Mouse (Mus musculus) forebrain, embryonic 13.5 days (tissue): ENCODE data around the gene Sept5. TPM values are rescaled to one million over a fixed set of nuclear protein-coding genes. Genes with fewer than 3 reads are reported as not detected.

Source experiments
- ATAC-seq: fragments of 200-750 bp; cut with Nextera tagmentation; 2 replicates; pipeline ENCODE4 v1.8.0; 2017
- H3K27ac ChIP-seq: fragments of 300-500 bp; sonication (generic); 2 replicates; pipeline ENCODE4 v1.5.1; 2015; ENCODE audit warnings: inconsistent platforms, mild to moderate bottlenecking, moderate library complexity
- H3K27me3 ChIP-seq: fragments of 300-500 bp; sonication (generic); 2 replicates; pipeline ENCODE4 v1.6.1; 2015; ENCODE audit warnings: mild to moderate bottlenecking, inconsistent platforms
- H3K36me3 ChIP-seq: fragments of 300-500 bp; sonication (generic); 2 replicates; pipeline ENCODE4 v1.6.1; 2015; ENCODE audit warnings: mild to moderate bottlenecking, inconsistent platforms; ENCODE audit not compliant: poor library complexity, severe bottlenecking
- H3K4me1 ChIP-seq: fragments of 300-500 bp; sonication (generic); 2 replicates; pipeline ENCODE4 v1.6.1; 2015; ENCODE audit warnings: inconsistent platforms
- H3K4me2 ChIP-seq: fragments of 300-500 bp; sonication (generic); 2 replicates; pipeline ENCODE4 v1.6.1; 2015; ENCODE audit warnings: inconsistent platforms, mild to moderate bottlenecking, moderate library complexity
- H3K4me3 ChIP-seq: fragments of 300-500 bp; sonication (generic); 2 replicates; pipeline ENCODE4 v1.5.1; 2015; ENCODE audit warnings: mild to moderate bottlenecking, inconsistent platforms
- H3K9ac ChIP-seq: fragments of 300-500 bp; sonication (generic); 2 replicates; pipeline ENCODE4 v1.6.1; 2015; ENCODE audit warnings: mild to moderate bottlenecking, inconsistent platforms
- H3K9me3 ChIP-seq: fragments of 300-500 bp; sonication (generic); replicated peaks from 2 replicates; pipeline ENCODE4 v1.6.1; 2016; ENCODE audit warnings: inconsistent platforms
- WGBS: fragments of 180-500 bp; shearing (Covaris S2); methylation state at CpG from one replicate; pipeline ENCODE4 v1.1.7; 2015; 5-methylcytosine and 5-hydroxymethylcytosine counted together
- polyA plus RNA-seq: library from polyadenylated mRNA; unstranded; fragments of >200 nt; fragmentation: Nextera tagmentation; extraction: Ambion mirVana; gene quantifications from 2 replicates; pipeline ENCODE4 v1.2.1, GENCODE M21; 2015

The Sept5 gene
- polyA plus RNA-seq, 1 experiment from 2014 or later, result 115 TPM

DNA sequence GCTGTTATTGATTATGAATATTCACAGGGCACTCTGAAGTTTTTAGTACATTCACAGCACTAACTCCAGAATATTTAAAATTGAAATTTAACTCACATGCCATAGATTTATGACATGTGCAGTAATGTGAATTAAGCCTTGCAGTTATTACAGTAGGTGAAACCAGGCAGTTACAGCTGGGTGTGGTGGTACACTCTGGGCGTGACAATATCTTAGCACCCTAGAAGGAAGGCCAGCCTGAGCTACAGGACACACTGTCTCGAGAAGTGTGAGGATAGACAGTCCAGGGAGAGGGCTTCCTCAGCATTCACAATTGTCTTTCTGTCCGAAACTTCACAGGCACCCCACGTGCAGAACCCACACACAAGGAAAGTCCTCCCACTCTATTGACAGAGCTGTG lies 14.7 kb upstream of the Sept5 start:
- Histone ChIP-seq H3K36me3 (no peaks in the 10 kb centered on the region), H3K4me2 (no peak overlapping the region), H3K4me3 (no peak overlapping the region), H3K9me3 (no peaks in the 10 kb centered on the region; the same call in 1 of the 2 replicates), H3K27ac (no peak overlapping the region), H3K27me3 (no peaks in the 10 kb centered on the region), H3K9ac (no peak overlapping the region), H3K4me1 (no peaks in the 10 kb centered on the region)
- ATAC-seq, result no peak
- WGBS, result 68% methylated on average over 4 of the region's 4 CpGs

DNA sequence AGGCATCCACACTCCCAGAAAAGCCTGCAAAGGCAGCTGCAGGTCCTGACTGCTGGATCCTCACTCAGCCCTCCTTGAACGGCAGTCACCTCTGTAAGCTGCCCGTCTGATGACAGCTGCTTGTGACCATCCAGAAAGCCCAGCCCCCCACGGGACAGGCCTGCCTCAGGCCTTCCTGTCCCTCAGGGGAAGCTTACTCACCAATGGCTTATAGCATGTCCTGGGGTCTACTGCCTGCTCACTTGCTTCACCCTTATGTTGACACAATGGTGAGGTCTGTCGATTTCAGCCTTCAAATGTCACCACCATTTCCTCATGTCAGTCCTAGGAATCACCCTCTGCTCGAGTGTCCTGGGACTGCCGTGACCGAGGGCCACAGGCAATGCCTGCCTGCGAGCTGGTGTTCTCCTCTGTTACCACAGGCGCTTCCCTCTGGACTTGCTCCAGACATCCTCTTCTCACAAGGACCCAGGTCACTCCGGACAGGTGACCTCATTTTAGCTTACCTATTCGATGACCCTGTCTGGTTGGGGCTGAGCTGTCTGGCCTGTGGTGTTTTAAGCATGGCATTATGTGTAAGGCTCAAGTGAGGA lies 13.7 kb upstream of the Sept5 start:
- Histone ChIP-seq H3K4me3 (no peak overlapping the region), H3K9ac (no peak overlapping the region), H3K36me3 (no peaks in the 10 kb centered on the region), H3K4me2 (no peak overlapping the region), H3K27ac (no peak overlapping the region), H3K27me3 (no peaks in the 10 kb centered on the region), H3K4me1 (no peaks in the 10 kb centered on the region), H3K9me3 (no peaks in the 10 kb centered on the region; the same call in 1 of the 2 replicates)
- 82% methylated on average over 11 of the region's 11 CpGs for WGBS
- ATAC-seq, result no peak

DNA sequence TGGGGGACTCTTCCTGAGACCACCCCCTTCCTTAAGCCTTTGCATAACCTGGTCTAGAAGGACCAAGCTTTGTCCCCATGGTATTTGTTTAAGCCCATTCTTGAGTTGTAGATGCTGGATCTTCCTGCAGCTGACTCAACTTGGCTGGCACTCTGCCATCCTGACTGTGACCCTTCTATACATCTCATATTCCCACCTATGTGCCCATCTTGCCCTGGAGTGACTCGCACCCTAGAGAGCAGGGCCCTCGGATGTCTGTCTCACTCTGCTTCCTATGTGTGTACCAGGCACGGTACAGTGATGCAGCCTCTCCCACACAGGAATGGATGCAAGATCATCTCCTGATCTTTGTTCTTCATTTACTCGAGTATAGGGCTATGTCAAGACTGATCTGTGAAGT lies 13.1 kb upstream of the Sept5 start:
- Histone ChIP-seq H3K9me3 (no peaks in the 10 kb centered on the region), H3K27ac (no peak overlapping the region), H3K27me3 (no peaks in the 10 kb centered on the region), H3K4me2 (no peak overlapping the region), H3K36me3 (no peaks in the 10 kb centered on the region), H3K4me1 (no peaks in the 10 kb centered on the region), H3K9ac (no peak overlapping the region), H3K4me3 (no peak overlapping the region)
- 84% methylated on average over 4 of the region's 4 CpGs for WGBS
- ATAC-seq, result no peak

DNA sequence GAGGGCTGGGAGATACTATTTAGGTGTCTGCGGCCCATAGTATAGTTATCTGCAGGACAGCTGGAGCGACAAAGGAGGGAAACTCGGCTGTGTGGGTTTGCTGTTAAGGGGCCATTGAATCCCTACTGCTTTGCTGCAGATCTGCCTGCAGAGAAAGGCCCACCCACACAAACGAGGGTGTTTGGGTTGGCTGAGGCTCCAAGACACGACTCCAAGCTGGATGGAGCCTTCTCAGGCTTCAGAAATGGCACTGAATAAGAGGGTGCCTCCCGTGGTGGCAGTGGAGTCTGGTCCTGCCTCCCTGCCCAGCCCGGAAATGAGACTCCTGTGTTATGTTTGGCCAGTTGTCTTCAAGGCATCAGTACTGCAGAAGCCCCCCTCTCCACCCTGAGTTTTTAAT lies 12.5 kb upstream of the Sept5 start:
- Histone ChIP-seq H3K27me3 (no peaks in the 10 kb centered on the region), H3K4me3 (no peak overlapping the region), H3K9me3 (no peaks in the 10 kb centered on the region), H3K27ac (no peak overlapping the region), H3K4me2 (no peak overlapping the region), H3K9ac (no peak overlapping the region), H3K36me3 (no peaks in the 10 kb centered on the region), H3K4me1 (no peaks in the 10 kb centered on the region)
- no peak for ATAC-seq
- 69% methylated on average over 7 of the region's 7 CpGs for WGBS

DNA sequence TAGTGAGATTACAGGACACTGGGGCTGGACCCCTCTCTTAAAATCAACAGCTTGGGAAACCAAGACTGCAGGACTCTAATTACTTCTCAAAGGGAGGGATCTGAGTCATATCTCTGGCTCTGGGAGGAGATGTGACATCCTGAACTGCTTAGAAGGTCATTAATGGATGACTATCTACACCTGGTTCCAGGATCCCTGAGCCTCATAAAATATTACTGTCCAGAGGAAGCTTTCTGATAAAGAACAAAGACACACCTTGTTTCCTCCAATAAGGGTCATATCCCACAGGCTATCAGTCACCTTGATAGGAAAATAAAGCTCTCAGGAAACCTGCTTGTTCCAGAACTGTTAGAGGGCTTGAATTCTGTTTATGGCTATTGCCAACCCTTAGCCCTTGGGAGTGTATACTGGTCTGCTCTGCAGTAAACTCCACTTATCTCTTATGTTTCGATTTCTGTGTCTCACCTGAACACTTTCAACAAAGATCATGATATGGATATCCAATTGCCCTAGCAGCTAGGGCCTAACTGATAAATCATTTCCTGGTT lies 9.7 kb upstream of the Sept5 start:
- Histone ChIP-seq H3K27ac (no peak overlapping the region), H3K27me3 (no peaks in the 10 kb centered on the region), H3K9ac (no peak overlapping the region), H3K4me2 (no peak overlapping the region), H3K36me3 (no peaks in the 10 kb centered on the region), H3K4me3 (no peak overlapping the region), H3K4me1 (no peaks in the 10 kb centered on the region), H3K9me3 (0 out of 2 replicates have a peak, but pooled peaks cover 3% of the 10 kb centered on the region)
- no peak for ATAC-seq
- 78% methylated on average over 1 of the region's 1 CpGs for WGBS

DNA sequence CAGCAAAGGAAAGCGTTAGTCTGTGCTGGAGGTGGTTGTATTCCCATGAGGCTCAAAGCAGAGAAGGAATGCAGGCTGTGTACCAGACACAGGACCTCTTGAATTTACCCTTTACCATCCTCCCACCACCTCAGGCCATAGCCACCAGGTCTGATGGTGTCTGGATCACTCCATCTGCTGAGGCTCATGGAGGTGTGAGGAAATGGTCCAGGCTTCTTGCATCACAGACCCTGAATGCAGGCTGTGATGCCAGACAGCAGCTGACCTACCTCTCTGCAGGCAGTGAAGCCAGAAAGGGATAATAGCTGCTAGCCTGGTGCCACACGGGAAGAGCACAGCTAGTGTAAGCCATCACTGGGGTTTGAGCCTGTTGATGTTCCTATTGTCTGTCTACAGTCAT lies 8.6 kb upstream of the Sept5 start:
- 45% methylated on average over 2 of the region's 2 CpGs for WGBS
- Histone ChIP-seq H3K9me3 (0 out of 2 replicates have a peak, but pooled peaks cover 4% of the 10 kb centered on the region), H3K27ac (no peak overlapping the region), H3K36me3 (no peaks in the 10 kb centered on the region), H3K9ac (no peak overlapping the region), H3K4me2 (no peak overlapping the region), H3K4me3 (no peak overlapping the region), H3K27me3 (no peaks in the 10 kb centered on the region), H3K4me1 (no peaks in the 10 kb centered on the region)
- ATAC-seq, result no peak

DNA sequence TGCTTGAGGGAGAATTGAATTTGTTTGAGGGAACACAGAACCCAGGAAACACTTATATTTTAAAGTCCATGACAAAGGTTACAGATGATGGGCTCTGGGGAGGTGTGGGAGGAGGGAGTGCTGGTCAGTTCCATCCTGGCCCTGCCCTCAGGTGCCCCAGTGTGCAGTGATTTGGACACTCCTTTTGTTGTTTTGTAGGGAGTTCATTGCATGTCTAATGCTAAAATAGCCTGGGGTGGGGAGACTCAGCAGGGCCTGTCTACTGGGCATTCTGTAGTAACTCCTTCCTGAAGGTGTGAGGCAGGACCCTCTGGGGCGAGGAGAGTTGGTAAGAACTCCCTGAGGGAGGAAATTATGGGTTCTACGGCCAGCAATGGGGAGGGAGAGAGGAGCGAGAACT lies 7.0 kb upstream of the Sept5 start:
- no peak overlapping the region for H3K9ac ChIP-seq
- H3K27ac ChIP-seq, result no peak overlapping the region
- no peaks in the 10 kb centered on the region for H3K27me3 ChIP-seq
- 0 out of 2 replicates have a peak, but pooled peaks cover 4% of the 10 kb centered on the region for H3K9me3 ChIP-seq
- H3K36me3 ChIP-seq, result no peaks in the 10 kb centered on the region
- no peak overlapping the region for H3K4me2 ChIP-seq
- ATAC-seq, result no peak
- no peaks in the 10 kb centered on the region for H3K4me1 ChIP-seq
- H3K4me3 ChIP-seq, result no peak overlapping the region
- WGBS, result 52% methylated on average over 3 of the region's 3 CpGs

DNA sequence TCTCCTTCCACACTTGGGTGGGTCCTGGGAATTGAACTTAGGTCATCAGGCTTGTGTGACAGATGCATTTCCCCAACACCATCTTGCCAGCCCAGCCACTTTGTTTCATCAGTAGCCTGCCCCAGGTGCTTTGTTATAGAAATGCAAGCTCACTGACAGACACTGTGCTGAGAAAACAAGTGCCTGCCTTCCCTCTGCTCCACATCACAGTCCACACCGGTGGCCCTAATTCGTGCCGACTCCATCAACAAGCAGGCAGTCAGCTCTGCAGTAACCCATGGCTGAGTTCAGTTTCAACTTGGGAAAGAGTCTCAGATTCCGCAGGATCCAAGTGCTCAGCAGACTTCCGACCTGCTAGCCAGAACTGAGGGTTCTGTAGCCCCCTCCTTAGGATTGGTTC lies 6.6 kb upstream of the Sept5 start:
- WGBS, result 82% methylated on average over 5 of the region's 5 CpGs
- no peaks in the 10 kb centered on the region for H3K27me3 ChIP-seq
- H3K27ac ChIP-seq, result no peak overlapping the region
- H3K9me3 ChIP-seq, result 0 out of 2 replicates have a peak, but pooled peaks cover 4% of the 10 kb centered on the region
- no peak overlapping the region for H3K4me3 ChIP-seq
- no peak overlapping the region for H3K4me2 ChIP-seq
- H3K9ac ChIP-seq, result no peak overlapping the region
- no peaks in the 10 kb centered on the region for H3K4me1 ChIP-seq
- ATAC-seq, result no peak
- no peaks in the 10 kb centered on the region for H3K36me3 ChIP-seq

DNA sequence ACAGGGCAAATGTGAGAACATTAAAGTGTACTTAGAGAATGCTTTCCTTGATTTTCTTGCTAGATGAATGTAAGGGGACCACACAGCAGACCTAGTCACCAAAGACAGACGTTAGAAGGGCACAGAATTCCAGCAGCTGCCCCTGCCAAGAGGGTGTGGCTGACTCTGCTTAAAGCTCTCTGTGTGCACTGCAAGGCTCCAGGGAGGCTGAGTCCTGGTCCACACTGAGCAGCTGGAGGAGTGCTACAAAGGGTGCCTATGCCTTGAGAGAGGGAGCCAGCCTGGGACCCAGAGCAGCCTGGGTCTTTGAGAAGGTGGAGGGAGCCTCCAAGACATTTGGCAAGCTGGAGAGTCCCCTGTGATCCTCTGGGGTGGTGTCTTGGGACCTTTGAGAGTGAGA lies 3.6 kb upstream of the Sept5 start:
- Histone ChIP-seq H3K4me1 (peaks cover 13% of the 10 kb centered on the region), H3K27ac (no peak overlapping the region)
- ATAC-seq, result no peak

DNA sequence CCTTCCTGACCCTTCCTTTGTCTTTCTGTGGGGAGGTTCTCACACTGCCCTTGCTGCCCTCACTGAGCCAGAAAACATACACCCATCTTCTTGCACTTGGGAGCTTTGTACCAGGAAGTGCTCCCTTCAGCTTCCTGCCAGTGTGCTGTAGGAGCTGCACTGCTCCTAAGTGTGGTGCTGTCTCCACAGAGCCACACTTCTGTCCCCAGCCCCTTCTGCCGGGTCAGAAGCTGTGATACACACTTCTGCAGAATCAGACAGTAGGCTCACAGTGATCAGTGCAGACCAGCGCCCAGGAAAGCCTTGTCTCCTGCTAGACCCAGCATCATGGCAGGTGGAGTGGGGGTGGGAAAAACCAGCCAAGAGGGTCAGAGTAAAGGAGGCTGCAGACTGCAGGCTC lies 3.1 kb upstream of the Sept5 start:
- Histone ChIP-seq H3K9ac (no peak overlapping the region), H3K27ac (no peak overlapping the region), H3K36me3 (no peaks in the 10 kb centered on the region), H3K4me2 (no peak overlapping the region), H3K4me1 (peaks cover 19% of the 10 kb centered on the region), H3K9me3 (0 out of 2 replicates have a peak, but pooled peaks cover 4% of the 10 kb centered on the region), H3K27me3 (peaks cover 5% of the 10 kb centered on the region; the same call in 1 of the 2 replicates), H3K4me3 (no peak overlapping the region)
- 58% methylated on average over 2 of the region's 2 CpGs for WGBS
- no peak for ATAC-seq

More for the DNA sequence above, 3.6 kb upstream of the Sept5 start:
- H3K9me3 ChIP-seq, result 0 out of 2 replicates have a peak, but pooled peaks cover 4% of the 10 kb centered on the region
- 18% methylated on average over 1 of the region's 1 CpGs for WGBS
- H3K4me3 ChIP-seq, result no peak overlapping the region
- H3K27me3 ChIP-seq, result peaks cover 5% of the 10 kb centered on the region; the same call in 1 of the 2 replicates
- H3K9ac ChIP-seq, result no peak overlapping the region
- H3K36me3 ChIP-seq, result no peaks in the 10 kb centered on the region
- no peak overlapping the region for H3K4me2 ChIP-seq

DNA sequence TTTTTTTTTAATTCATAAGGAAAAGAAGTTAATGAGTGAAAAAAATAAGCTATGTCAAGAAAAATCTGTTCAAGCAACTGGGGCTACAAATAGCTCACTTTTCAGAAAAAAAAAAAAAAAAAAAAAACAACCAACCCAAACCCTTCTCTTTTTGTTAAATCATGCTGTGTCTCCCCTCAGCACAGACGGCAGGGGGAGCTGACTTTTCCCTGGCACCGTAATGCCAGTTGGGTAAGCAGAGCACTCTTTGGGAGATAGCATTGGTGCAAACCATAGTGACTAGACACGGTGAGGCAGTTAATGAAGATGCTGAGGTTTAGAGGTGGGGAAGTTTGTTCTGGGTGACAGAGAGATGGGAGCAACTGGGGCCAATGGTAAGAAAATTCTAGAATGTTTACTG lies 2.3 kb upstream of the Sept5 start:
- no peak overlapping the region for H3K9ac ChIP-seq
- H3K4me1 ChIP-seq, result peaks cover 26% of the 10 kb centered on the region
- H3K9me3 ChIP-seq, result 0 out of 2 replicates have a peak, but pooled peaks cover 4% of the 10 kb centered on the region
- peaks cover 11% of the 10 kb centered on the region for H3K27me3 ChIP-seq
- ATAC-seq, result no peak
- no peak overlapping the region for H3K4me3 ChIP-seq
- 63% methylated on average over 3 of the region's 3 CpGs for WGBS
- H3K4me2 ChIP-seq, result no peak overlapping the region
- no peak overlapping the region for H3K27ac ChIP-seq
- no peaks in the 10 kb centered on the region for H3K36me3 ChIP-seq

DNA sequence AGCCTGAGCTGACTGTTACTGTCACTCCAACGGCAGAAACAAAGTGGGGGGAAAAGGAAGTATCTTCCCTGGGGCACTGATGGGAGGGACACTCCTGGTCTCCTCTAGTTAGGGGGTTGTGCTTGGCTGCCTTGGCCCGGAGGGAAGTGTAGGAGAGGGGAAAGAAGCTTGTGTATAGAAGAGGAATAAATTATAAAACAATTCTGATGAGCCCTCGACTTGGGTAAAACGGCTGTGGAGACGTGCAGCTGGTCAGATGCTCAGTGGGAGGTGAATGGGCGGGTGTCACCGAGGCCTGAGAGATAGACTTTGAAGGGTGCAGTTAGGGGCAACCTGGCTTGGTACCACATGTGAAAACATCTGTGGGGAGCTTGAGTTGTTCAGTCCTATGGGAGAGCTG lies 1.4 kb upstream of the Sept5 start:
- 69% methylated on average over 7 of the region's 7 CpGs for WGBS
- 0 out of 2 replicates have a peak, but pooled peaks cover 4% of the 10 kb centered on the region for H3K9me3 ChIP-seq
- no peak overlapping the region for H3K4me2 ChIP-seq
- no peak for ATAC-seq
- no peak overlapping the region for H3K9ac ChIP-seq
- peaks cover 19% of the 10 kb centered on the region for H3K27me3 ChIP-seq
- H3K4me1 ChIP-seq, result peaks cover 35% of the 10 kb centered on the region
- H3K36me3 ChIP-seq, result no peaks in the 10 kb centered on the region
- no peak overlapping the region for H3K27ac ChIP-seq
- H3K4me3 ChIP-seq, result no peak overlapping the region
